Mouse (Mus musculus): ENCODE measurements around the gene Catip. TPM values are rescaled to one million over a fixed set of nuclear protein-coding genes. Genes with fewer than 3 reads are reported as not detected.

The Catip gene
- polyA plus RNA-seq, 1 experiment: 0.39 TPM

DNA sequence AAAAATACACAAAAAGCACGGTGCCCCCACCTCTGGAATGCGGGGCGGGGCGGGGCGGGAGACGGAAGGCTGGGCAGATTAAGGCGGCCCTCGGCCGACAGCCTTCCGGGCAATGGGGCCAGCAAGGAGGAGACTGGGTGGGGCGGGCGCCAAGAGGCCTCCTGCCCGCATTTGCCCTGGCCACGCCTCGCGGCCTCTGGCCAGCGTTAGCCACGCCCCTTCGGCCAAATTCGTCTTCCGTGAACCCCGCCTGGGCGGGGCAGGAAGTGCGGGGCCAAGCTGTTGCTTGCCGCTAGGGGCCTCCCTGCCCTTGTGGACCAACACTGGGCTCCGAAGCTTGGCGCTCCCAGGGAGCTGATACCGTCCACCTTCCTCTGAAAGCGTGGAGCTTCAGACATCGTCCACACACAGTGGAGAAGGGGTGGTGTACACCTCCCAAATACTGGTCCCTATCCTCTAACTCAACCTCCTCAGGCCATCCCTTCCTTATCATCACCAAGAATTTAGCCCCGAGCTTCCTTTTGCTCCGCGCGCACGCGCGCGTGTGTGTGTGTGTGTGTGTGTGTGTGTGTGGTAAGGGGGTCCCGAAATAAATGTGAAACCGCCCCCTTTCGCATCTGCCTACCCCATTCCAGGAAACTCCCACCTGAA, 35.5 kb downstream of the Catip start:
- TF ChIP-seq POLR2A (IDR thresholded peaks at IDR 0.05; ENCODE audit: low read depth, low read length) (peak; percentile 85), CTCF (IDR thresholded peaks at IDR 0.05; ENCODE audit: extremely low read depth, insufficient read length, insufficient replicate concordance, low read depth, low read length) (peak; percentile 77; the same call in 1 of the 2 replicates)
- Histone ChIP-seq H3K4me1 (ENCODE audit: control insufficient read depth, insufficient read depth, insufficient read length, low read length) (peaks cover 9% of the 10 kb centered on the region), H3K27ac (ENCODE audit: insufficient read depth, low read depth, low read length) (peak overlapping the region; percentile 96), H3K27me3 (ENCODE audit: control insufficient read depth, insufficient read depth, low read length) (no peaks in the 10 kb centered on the region), H3K4me3 (ENCODE audit: low read depth, low read length) (peak overlapping the region; percentile 59), H3K36me3 (ENCODE audit: control insufficient read depth, insufficient read depth, low read length) (peaks cover 18% of the 10 kb centered on the region)
- under 1% methylated on average over 41 of the region's 41 CpGs for WGBS

DNA sequence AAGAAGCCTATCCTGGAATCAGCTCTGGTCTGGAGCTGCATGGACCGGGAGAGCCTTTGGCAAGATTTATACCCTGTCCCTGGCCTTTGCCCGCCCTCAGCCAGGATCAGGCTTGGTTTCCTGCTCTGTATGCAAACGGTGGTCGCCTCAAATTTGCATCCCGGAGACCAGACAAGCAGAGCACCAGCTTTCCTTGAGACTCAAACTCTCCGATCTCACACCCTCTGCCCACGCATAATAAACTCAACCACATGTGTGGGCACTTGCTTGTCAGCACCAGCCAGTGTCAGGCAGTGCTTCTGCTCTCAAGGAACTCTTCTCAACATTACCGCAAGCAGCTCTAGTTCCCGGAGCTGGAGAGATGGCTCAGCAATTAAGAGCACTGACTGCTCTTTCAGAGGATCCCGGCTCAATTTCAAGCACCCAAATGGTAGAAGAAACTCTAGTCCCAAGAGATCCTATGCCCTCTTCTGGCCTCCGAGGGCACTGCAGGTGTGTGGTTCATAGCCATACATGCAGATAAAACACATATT, 36.1 kb downstream of the Catip start:
- TF ChIP-seq CTCF (IDR thresholded peaks at IDR 0.05; ENCODE audit: extremely low read depth, insufficient read length, insufficient replicate concordance, low read depth, low read length): peak; percentile 63; the same call in 1 of the 2 replicates
- no peak for TF ChIP-seq POLR2A (IDR thresholded peaks at IDR 0.05; ENCODE audit: low read depth, low read length)
- H3K4me3 ChIP-seq (ENCODE audit: low read depth, low read length): peak overlapping the region; percentile 59
- peaks cover 9% of the 10 kb centered on the region for H3K4me1 ChIP-seq (ENCODE audit: control insufficient read depth, insufficient read depth, insufficient read length, low read length)
- H3K36me3 ChIP-seq (ENCODE audit: control insufficient read depth, insufficient read depth, low read length): peaks cover 18% of the 10 kb centered on the region
- H3K27me3 ChIP-seq (ENCODE audit: control insufficient read depth, insufficient read depth, low read length): no peaks in the 10 kb centered on the region
- peak overlapping the region; percentile 96 for H3K27ac ChIP-seq (ENCODE audit: insufficient read depth, low read depth, low read length)
- 4% methylated on average over 11 of the region's 11 CpGs for WGBS

DNA sequence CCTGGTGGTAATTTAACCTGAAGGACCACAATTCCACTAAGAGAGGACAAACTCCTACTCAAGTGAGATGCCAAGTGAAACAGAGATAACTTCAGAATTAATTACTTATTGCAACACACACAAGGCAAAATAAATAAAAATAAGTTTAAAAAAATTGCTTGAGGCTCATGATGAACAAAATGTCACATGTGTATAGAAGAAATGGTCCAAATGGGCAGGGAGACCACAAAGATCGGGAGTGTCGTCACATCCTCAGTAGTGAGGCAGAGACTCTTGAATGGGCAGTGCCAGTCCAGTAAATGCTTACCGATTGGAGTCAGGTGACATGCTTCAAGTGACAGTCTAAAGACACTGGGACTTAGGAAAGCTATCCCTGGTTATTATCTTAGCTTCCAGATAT, 38.6 kb downstream of the Catip start:
- 71% methylated on average over 3 of the region's 3 CpGs for WGBS
- no peak for TF ChIP-seq CTCF (IDR thresholded peaks at IDR 0.05; ENCODE audit: extremely low read depth, insufficient read length, insufficient replicate concordance, low read depth, low read length)
- TF ChIP-seq POLR2A (IDR thresholded peaks at IDR 0.05; ENCODE audit: low read depth, low read length): no peak
- no peaks in the 10 kb centered on the region for H3K27me3 ChIP-seq (ENCODE audit: control insufficient read depth, insufficient read depth, low read length)
- peaks cover 9% of the 10 kb centered on the region for H3K4me1 ChIP-seq (ENCODE audit: control insufficient read depth, insufficient read depth, insufficient read length, low read length)
- H3K4me3 ChIP-seq (ENCODE audit: low read depth, low read length): no peak overlapping the region
- H3K36me3 ChIP-seq (ENCODE audit: control insufficient read depth, insufficient read depth, low read length): no peaks in the 10 kb centered on the region
- peak overlapping the region; percentile 20; the same call in 1 of the 2 replicates for H3K27ac ChIP-seq (ENCODE audit: insufficient read depth, low read depth, low read length)

DNA sequence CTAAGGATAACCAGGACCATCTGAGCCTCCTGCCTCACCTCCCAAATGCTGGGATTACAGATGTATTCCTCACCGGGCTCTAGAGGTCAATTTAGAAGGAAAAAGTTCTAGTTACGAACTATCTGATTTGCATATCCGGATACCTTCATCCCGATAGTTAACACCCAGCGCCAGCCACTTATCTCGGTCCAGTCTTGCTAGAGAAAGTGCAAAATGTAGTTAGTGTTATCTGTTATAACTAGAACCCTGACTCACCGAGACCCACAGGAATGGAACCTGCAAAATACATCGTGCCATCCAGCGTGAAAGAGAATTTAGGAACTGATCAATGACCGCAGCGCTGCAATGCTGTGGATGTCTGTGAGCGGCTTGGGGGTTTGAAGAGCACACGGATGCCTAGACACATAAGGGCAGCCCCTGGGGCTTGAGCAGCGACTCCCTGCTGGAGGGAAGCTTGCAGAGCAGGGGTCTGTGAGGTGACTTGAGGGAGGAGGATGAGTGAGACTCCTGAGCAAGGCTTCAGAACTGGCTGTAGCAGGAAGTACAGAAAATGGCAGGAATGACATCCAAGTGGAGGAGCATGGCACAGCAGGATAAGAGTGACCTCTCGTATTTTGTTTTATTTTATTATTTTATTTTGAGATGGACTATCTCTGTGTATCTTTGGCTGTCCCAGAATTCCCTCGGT, 39.3 kb downstream of the Catip start:
- Histone ChIP-seq H3K27ac (ENCODE audit: insufficient read depth, low read depth, low read length) (peak overlapping the region; percentile 20; the same call in 1 of the 2 replicates), H3K4me3 (ENCODE audit: low read depth, low read length) (no peak overlapping the region), H3K27me3 (ENCODE audit: control insufficient read depth, insufficient read depth, low read length) (no peaks in the 10 kb centered on the region), H3K36me3 (ENCODE audit: control insufficient read depth, insufficient read depth, low read length) (no peaks in the 10 kb centered on the region), H3K4me1 (ENCODE audit: control insufficient read depth, insufficient read depth, insufficient read length, low read length) (peaks cover 9% of the 10 kb centered on the region)
- TF ChIP-seq CTCF (IDR thresholded peaks at IDR 0.05; ENCODE audit: extremely low read depth, insufficient read length, insufficient replicate concordance, low read depth, low read length) (no peak), POLR2A (IDR thresholded peaks at IDR 0.05; ENCODE audit: low read depth, low read length) (no peak)
- 51% methylated on average over 16 of the region's 16 CpGs for WGBS

DNA sequence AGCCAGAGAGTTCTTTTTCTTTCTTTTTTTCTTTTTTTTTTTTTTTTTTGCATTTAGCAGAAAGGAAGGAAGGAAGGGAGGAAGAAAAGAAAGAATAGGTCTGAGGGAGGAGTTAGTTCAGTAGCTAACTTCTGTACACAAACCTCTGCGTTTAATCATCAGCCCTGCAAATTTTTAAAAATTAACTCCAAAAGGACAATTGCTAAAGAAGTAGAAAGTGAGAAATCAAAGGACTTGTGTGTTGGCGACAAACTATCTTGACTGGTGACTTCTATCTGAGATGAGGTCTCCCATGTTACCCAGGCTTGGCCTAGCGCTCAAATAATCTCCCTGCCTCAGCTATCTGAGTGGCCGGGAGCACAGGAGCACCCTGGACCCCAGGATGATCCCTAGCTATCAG, 42.3 kb downstream of the Catip start:
- WGBS: 78% methylated on average over 4 of the region's 4 CpGs
- no peak overlapping the region for H3K4me3 ChIP-seq (ENCODE audit: low read depth, low read length)
- H3K27me3 ChIP-seq (ENCODE audit: control insufficient read depth, insufficient read depth, low read length): no peaks in the 10 kb centered on the region
- H3K36me3 ChIP-seq (ENCODE audit: control insufficient read depth, insufficient read depth, low read length): no peaks in the 10 kb centered on the region
- H3K4me1 ChIP-seq (ENCODE audit: control insufficient read depth, insufficient read depth, insufficient read length, low read length): peaks cover 13% of the 10 kb centered on the region
- peak overlapping the region; percentile 70; the same call in 1 of the 2 replicates for H3K27ac ChIP-seq (ENCODE audit: insufficient read depth, low read depth, low read length)
- TF ChIP-seq POLR2A (IDR thresholded peaks at IDR 0.05; ENCODE audit: low read depth, low read length) (no peak), CTCF (IDR thresholded peaks at IDR 0.05; ENCODE audit: extremely low read depth, insufficient read length, insufficient replicate concordance, low read depth, low read length) (no peak)

DNA sequence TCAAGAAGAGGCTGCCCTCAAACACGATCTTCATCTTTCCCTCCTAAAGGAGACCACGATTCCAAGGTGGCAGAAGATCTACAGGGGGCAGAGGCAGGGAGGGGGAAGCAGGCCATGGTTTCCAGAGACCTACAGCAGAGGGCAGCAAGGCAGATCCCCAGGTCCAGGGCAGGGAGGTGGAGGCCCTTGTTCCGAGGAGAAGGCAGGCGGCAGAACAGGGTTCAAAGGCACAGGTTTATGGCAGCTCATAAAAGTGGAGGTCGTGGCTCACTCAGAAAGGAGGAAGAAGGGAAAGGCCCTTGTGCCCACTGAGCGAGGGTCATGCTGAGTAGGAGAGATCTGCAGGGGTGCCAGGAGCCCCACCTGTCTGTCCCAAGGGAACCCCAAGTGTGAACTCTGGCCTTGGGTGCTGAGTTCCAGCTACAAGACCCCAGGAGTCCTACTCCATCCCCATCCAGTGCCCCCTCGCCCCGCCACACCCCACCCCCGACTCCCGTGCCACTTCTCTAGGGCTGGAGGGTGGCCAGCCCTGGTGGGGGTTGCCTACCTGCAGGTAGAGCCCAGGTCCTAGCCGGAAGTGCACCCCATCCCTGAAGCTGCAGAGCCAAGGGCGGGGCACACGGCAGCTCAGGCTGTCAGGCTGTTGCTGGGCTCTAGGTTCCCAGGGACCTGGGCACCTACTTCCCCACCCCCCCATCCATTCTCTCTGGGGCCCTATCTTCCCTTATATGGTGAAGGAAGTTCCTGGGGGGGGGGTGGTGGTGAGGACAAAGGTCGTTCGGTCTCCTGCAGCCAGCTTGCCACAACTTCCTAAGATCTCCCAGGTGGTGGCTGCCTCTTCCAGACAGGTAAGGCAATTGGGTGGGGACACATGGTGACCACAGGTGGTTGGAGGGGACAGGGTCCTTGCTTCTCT, 46.9 kb downstream of the Catip start, which contains the start of gene Vil1:
Vil1 (plus strand) TSS at position 788 of the 916 bp plus-strand sequence.
- TF ChIP-seq POLR2A (IDR thresholded peaks at IDR 0.05; ENCODE audit: low read depth, low read length): peak; percentile 95
- no peak for TF ChIP-seq CTCF (IDR thresholded peaks at IDR 0.05; ENCODE audit: extremely low read depth, insufficient read length, insufficient replicate concordance, low read depth, low read length)
- Histone ChIP-seq H3K4me1 (ENCODE audit: control insufficient read depth, insufficient read depth, insufficient read length, low read length) (peaks cover 8% of the 10 kb centered on the region; the same call in 1 of the 2 replicates), H3K4me3 (ENCODE audit: low read depth, low read length) (peak within 1 kb of the TSS; percentile 71), H3K27ac (ENCODE audit: insufficient read depth, low read depth, low read length) (peak within 1 kb of the TSS; percentile 99), H3K36me3 (ENCODE audit: control insufficient read depth, insufficient read depth, low read length) (peaks cover 15% of the 10 kb centered on the region; the same call in 1 of the 2 replicates), H3K27me3 (ENCODE audit: control insufficient read depth, insufficient read depth, low read length) (no peaks in the 10 kb centered on the region)
- WGBS: 22% methylated on average over 15 of the region's 15 CpGs
